Mouse (Mus musculus): ENCODE measurements around the gene Ms4a15. TPM values are rescaled to one million over a fixed set of nuclear protein-coding genes. Genes with fewer than 3 reads are reported as not detected.

The Ms4a15 gene
- polyA plus RNA-seq, 1 experiment from 2014 or later, result 0.27 TPM

- Histone ChIP-seq H3K27me3 (peaks cover 4% of the 10 kb centered on the region; the same call in 1 of the 2 replicates), H3K27ac (peak overlapping the region; percentile 9; the same call in 1 of the 2 replicates), H3K9ac (no peak overlapping the region), H3K9me3 (no peaks in the 10 kb centered on the region), H3K4me2 (no peak overlapping the region), H3K36me3 (no peaks in the 10 kb centered on the region), H3K4me1 (peaks cover 2% of the 10 kb centered on the region; the same call in 1 of the 2 replicates), H3K4me3 (no peak overlapping the region)
- 20% methylated on average over 11 of the region's 11 CpGs for WGBS
- peak; percentile 66; the same call in 1 of the 2 replicates for ATAC-seq (ENCODE audit: borderline replicate concordance, extremely low read depth, low FRiP score, low TSS enrichment)
Measured at GRCm38 (mm10) chr19:10959085-10959977, 33.7 kb downstream of the Ms4a15 start.

DNA sequence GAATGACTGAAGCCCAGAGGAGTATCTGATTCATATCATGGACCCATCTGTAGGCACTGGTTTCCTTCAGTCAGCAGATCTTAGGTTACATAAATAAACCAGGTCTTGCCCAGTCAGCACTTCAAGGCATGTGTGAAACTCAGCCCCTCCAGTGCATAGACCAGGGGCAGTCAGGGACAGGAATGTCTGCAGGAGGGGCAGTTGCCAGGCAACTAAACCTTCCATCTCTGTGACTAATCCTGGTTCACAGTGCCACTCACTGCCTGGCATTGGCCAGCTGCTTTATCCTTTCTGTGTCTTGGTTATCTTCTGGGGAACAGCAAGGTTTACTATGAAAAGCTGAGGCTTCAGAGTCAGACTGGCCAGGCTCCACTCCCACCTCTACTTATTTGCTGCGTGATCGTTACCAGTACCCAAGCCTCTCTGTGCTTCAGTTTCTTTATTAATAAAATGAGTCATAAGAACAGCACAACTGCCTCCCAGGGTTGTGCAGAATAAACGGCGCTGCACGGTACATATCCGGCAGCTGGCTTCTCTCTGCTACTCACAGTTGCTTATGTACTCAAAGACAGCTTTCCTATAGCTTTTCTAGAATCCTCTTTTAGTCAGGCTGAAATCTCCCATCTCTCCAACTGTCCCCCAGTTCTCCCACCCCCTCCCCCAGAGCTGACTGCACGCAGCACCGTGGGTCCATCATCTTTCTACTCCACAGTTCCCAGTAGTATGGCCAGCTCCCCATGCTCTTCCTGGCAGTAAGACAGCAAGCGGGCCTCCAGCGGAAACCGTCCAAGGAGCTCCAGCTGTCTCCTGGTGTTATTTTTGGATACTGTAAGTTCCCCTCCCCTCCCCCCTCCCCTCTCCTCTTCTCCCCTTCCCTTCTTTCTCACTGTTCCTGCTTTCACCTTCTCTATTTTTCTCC, 40.8 kb downstream of the Ms4a15 start:
- H3K27ac ChIP-seq, result peak overlapping the region; percentile 79
- ATAC-seq (ENCODE audit: borderline replicate concordance, extremely low read depth, low FRiP score, low TSS enrichment), result peak; percentile 69
- WGBS, result 40% methylated on average over 11 of the region's 11 CpGs
- peaks cover 7% of the 10 kb centered on the region; the same call in 1 of the 2 replicates for H3K27me3 ChIP-seq
- no peak overlapping the region for H3K9ac ChIP-seq
- H3K4me3 ChIP-seq, result no peak overlapping the region
- peaks cover 25% of the 10 kb centered on the region for H3K4me1 ChIP-seq
- peak overlapping the region; percentile 9; the same call in 1 of the 2 replicates for H3K4me2 ChIP-seq
- no peaks in the 10 kb centered on the region for H3K9me3 ChIP-seq
- no peaks in the 10 kb centered on the region for H3K36me3 ChIP-seq

GRCm38 (mm10) chr19:10949558-10949957, 43.5 kb downstream of the Ms4a15 start:
- Histone ChIP-seq H3K4me3 (peak overlapping the region; percentile 77), H3K9me3 (no peaks in the 10 kb centered on the region), H3K27me3 (0 out of 2 replicates have a peak, but pooled peaks cover 3% of the 10 kb centered on the region), H3K9ac (peak overlapping the region; percentile 13; the same call in 1 of the 2 replicates), H3K4me2 (peak overlapping the region; percentile 91), H3K36me3 (peaks cover 6% of the 10 kb centered on the region), H3K27ac (peak overlapping the region; percentile 38; the same call in 1 of the 2 replicates), H3K4me1 (peaks cover 34% of the 10 kb centered on the region)
- 27% methylated on average over 9 of the region's 9 CpGs for WGBS
- ATAC-seq (ENCODE audit: borderline replicate concordance, extremely low read depth, low FRiP score, low TSS enrichment), result no peak

- peaks cover 10% of the 10 kb centered on the region for H3K36me3 ChIP-seq
- peak within 1 kb of the TSS; percentile 38; the same call in 1 of the 2 replicates for H3K27ac ChIP-seq
- ATAC-seq (ENCODE audit: borderline replicate concordance, extremely low read depth, low FRiP score, low TSS enrichment), result peak; percentile 93
- no peaks in the 10 kb centered on the region for H3K9me3 ChIP-seq
- WGBS, result under 1% methylated on average over 30 of the region's 30 CpGs
- H3K9ac ChIP-seq, result peak within 1 kb of the TSS; percentile 82
- peak within 1 kb of the TSS; percentile 77 for H3K4me3 ChIP-seq
- peak within 1 kb of the TSS; percentile 91 for H3K4me2 ChIP-seq
- peaks cover 34% of the 10 kb centered on the region for H3K4me1 ChIP-seq
- H3K27me3 ChIP-seq, result 0 out of 2 replicates have a peak, but pooled peaks cover 3% of the 10 kb centered on the region
Measured at GRCm38 (mm10) chr19:10949112-10949511, 43.9 kb downstream of the Ms4a15 start, which contains the start of gene Ccdc86. Gene Ccdc86 (minus strand): TSS chr19:10949266.

DNA sequence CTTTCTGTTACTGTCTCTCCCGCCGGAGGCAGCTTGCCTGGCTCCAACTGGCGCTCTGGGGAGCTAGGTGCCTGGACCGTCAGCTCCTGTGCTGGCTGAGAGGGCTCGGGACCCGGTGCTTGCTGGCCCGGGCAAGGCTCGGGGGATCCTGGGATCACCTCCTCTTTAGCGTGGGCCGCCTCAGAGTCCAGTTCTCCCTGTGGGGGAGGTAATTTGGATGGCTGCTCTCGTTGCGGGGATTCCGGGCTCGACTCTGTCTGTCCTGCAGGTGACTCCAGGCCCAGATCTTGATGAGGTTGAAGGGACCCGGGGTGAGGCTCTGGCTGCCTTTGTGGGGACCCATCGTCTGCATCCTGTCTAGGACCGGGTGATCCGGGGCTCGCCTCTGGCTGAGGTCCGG, 44.6 kb downstream of the Ms4a15 start:
- Histone ChIP-seq H3K4me3 (peak overlapping the region; percentile 77), H3K4me1 (peaks cover 34% of the 10 kb centered on the region), H3K4me2 (peak overlapping the region; percentile 91), H3K9me3 (no peaks in the 10 kb centered on the region), H3K36me3 (peaks cover 15% of the 10 kb centered on the region), H3K27ac (no peak overlapping the region), H3K9ac (peak overlapping the region; percentile 82), H3K27me3 (0 out of 2 replicates have a peak, but pooled peaks cover 3% of the 10 kb centered on the region)
- ATAC-seq (ENCODE audit: borderline replicate concordance, extremely low read depth, low FRiP score, low TSS enrichment), result no peak
- 0% methylated on average over 20 of the region's 20 CpGs for WGBS

GRCm38 (mm10) chr19:10947219-10947618, 45.8 kb downstream of the Ms4a15 start:
- peak overlapping the region; percentile 82; the same call in 1 of the 2 replicates for H3K9ac ChIP-seq
- H3K4me1 ChIP-seq, result peaks cover 30% of the 10 kb centered on the region
- 91% methylated on average over 5 of the region's 5 CpGs for WGBS
- peak overlapping the region; percentile 91 for H3K4me2 ChIP-seq
- no peak for ATAC-seq (ENCODE audit: borderline replicate concordance, extremely low read depth, low FRiP score, low TSS enrichment)
- no peaks in the 10 kb centered on the region for H3K9me3 ChIP-seq
- peak overlapping the region; percentile 77 for H3K4me3 ChIP-seq
- H3K36me3 ChIP-seq, result peaks cover 26% of the 10 kb centered on the region
- H3K27ac ChIP-seq, result no peak overlapping the region
- no peaks in the 10 kb centered on the region for H3K27me3 ChIP-seq

DNA sequence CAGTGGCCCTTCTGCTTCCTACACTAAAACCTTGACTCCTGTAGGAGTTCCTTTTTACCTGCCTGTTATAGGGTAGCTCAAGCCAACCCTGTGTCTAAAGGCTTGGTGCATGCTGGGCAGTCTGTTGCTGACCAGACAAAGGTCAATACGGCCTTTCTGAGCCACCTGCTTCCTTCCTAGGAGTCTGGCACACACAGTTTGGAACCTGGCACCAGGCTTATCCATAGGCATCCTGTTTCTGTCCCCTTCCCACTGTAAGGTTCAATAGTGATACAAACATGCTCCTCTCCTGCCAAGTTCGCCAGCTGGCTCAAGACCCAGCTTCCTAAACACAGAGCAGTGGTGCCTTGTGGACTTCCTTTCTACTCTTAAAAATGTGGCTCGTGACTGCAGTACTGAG, 46.5 kb downstream of the Ms4a15 start:
- H3K4me2 ChIP-seq, result peak overlapping the region; percentile 91
- H3K9ac ChIP-seq, result no peak overlapping the region
- H3K27ac ChIP-seq, result no peak overlapping the region
- peaks cover 26% of the 10 kb centered on the region for H3K36me3 ChIP-seq
- peaks cover 23% of the 10 kb centered on the region for H3K4me1 ChIP-seq
- WGBS, result 75% methylated on average over 3 of the region's 3 CpGs
- H3K27me3 ChIP-seq, result no peaks in the 10 kb centered on the region
- ATAC-seq (ENCODE audit: borderline replicate concordance, extremely low read depth, low FRiP score, low TSS enrichment), result no peak
- no peaks in the 10 kb centered on the region for H3K9me3 ChIP-seq
- H3K4me3 ChIP-seq, result peak overlapping the region; percentile 77; the same call in 1 of the 2 replicates

GRCm38 (mm10) chr19:10943955-10944354, 49.1 kb downstream of the Ms4a15 start:
- Histone ChIP-seq H3K36me3 (peaks cover 26% of the 10 kb centered on the region), H3K9me3 (no peaks in the 10 kb centered on the region), H3K4me2 (no peak overlapping the region), H3K27ac (no peak overlapping the region), H3K27me3 (no peaks in the 10 kb centered on the region), H3K4me3 (no peak overlapping the region), H3K4me1 (peaks cover 33% of the 10 kb centered on the region), H3K9ac (no peak overlapping the region)
- ATAC-seq (ENCODE audit: borderline replicate concordance, extremely low read depth, low FRiP score, low TSS enrichment), result no peak
- 85% methylated on average over 3 of the region's 3 CpGs for WGBS

- H3K4me3 ChIP-seq, result peak overlapping the region; percentile 36
- peak; percentile 37 for ATAC-seq (ENCODE audit: borderline replicate concordance, extremely low read depth, low FRiP score, low TSS enrichment)
- H3K9ac ChIP-seq, result peak overlapping the region; percentile 35
- peak overlapping the region; percentile 80 for H3K4me2 ChIP-seq
- no peaks in the 10 kb centered on the region for H3K27me3 ChIP-seq
- 4% methylated on average over 40 of the region's 40 CpGs for WGBS
- no peak overlapping the region for H3K27ac ChIP-seq
- no peaks in the 10 kb centered on the region for H3K9me3 ChIP-seq
- H3K4me1 ChIP-seq, result peaks cover 12% of the 10 kb centered on the region
- H3K36me3 ChIP-seq, result peaks cover 26% of the 10 kb centered on the region
Measured at GRCm38 (mm10) chr19:10940801-10941457, 52.1 kb downstream of the Ms4a15 start.

GRCm38 (mm10) chr19:10940097-10940800, 52.8 kb downstream of the Ms4a15 start:
- ATAC-seq (ENCODE audit: borderline replicate concordance, extremely low read depth, low FRiP score, low TSS enrichment), result peak; percentile 82
- peaks cover 12% of the 10 kb centered on the region for H3K4me1 ChIP-seq
- H3K9me3 ChIP-seq, result no peaks in the 10 kb centered on the region
- peak overlapping the region; percentile 35 for H3K9ac ChIP-seq
- peaks cover 26% of the 10 kb centered on the region for H3K36me3 ChIP-seq
- peak overlapping the region; percentile 36 for H3K4me3 ChIP-seq
- no peak overlapping the region for H3K27ac ChIP-seq
- 15% methylated on average over 37 of the region's 37 CpGs for WGBS
- H3K4me2 ChIP-seq, result peak overlapping the region; percentile 80
- no peaks in the 10 kb centered on the region for H3K27me3 ChIP-seq
